Mouse (Mus musculus): ENCODE measurements at regions not wholly inside any gene's neighbourhood (a gene's known extent, or its start where the extent isn't known, plus 50 kb on each side); places are given as distances from the start of the nearest gene placed in this dataset.

DNA sequence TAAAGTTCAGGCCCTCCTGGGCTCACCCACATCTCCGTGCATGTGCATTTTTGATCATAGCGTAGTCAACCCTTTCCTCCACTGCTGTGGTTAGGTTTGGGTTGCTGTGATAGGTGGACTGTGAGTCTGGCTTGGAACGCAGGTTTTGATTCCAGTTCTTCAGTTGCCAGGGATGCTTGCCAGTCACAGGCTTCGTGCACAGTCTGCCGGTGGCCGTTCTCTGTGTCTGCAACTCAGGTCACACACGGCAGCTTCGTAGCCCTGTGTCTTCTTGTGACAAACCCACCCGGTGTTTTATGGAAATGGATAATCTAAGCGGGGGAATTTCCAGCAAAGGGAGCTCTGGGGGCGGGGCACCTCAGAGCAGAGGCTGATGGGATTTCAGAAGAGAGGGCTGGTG, 167.0 kb downstream of the Unc5cl start:
- Histone ChIP-seq H3K27ac (no peak overlapping the region), H3K36me3 (replicated peaks; ENCODE audit: control insufficient read depth, insufficient read depth, low read depth) (no peaks in the 10 kb centered on the region), H3K9ac (replicated peaks) (no peak overlapping the region), H3K4me1 (replicated peaks; ENCODE audit: control insufficient read depth in 2 of 2, insufficient read depth in 2 of 2, low read length in 1 of 2) (no peaks in the 10 kb centered on the region), H3K9me3 (ENCODE audit: control insufficient read depth, low read length) (no peaks in the 10 kb centered on the region), H3K4me3 (ENCODE audit: insufficient read depth in 1 of 2, low read depth in 2 of 2, low read length in 2 of 2) (no peak overlapping the region), H3K27me3 (ENCODE audit: control insufficient read depth, insufficient read depth, low read length) (no peaks in the 10 kb centered on the region), H3K4me2 (ENCODE audit: low read depth) (no peak overlapping the region)
- TF ChIP-seq EP300 (IDR thresholded peaks at IDR 0.05; ENCODE audit: low read depth) = no peak
- no peak for TF ChIP-seq CTCF (IDR thresholded peaks at IDR 0.05; ENCODE audit: low read depth)
- DNase-seq (ENCODE audit: low read depth in 3 of 3, low spot score in 3 of 3) (no peak), ATAC-seq (ENCODE audit: insufficient read depth) (no peak)
- 73% methylated on average over 11 of the region's 11 CpGs for WGBS (ENCODE audit: insufficient replicate concordance)

DNA sequence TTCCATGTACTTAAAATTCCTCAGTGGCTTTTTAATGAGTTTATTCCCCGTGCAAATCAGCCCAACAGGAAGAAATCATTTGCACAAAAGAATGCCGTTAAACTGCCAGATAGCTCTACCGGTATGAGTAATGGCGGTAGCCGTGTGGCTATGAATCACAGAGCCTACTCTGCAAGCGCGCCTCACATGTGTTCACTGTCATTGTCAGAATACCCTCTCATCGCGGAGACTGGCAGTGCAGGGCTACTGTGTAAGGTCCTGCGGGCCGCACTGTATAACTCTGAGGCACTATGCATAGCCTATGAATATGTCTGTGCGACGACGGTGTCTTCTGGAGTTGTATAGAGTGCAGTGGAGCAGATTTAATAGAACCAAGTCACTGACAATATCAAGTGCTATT, 170.2 kb downstream of the Unc5cl start:
- WGBS (ENCODE audit: insufficient replicate concordance) = 81% methylated on average over 14 of the region's 14 CpGs
- Histone ChIP-seq H3K4me2 (ENCODE audit: low read depth) (no peak overlapping the region), H3K9me3 (ENCODE audit: control insufficient read depth, low read length) (no peaks in the 10 kb centered on the region), H3K9ac (replicated peaks) (no peak overlapping the region), H3K4me3 (ENCODE audit: insufficient read depth in 1 of 2, low read depth in 2 of 2, low read length in 2 of 2) (no peak overlapping the region), H3K27ac (no peak overlapping the region), H3K27me3 (ENCODE audit: control insufficient read depth, insufficient read depth, low read length) (no peaks in the 10 kb centered on the region), H3K4me1 (replicated peaks; ENCODE audit: control insufficient read depth in 2 of 2, insufficient read depth in 2 of 2, low read length in 1 of 2) (no peaks in the 10 kb centered on the region), H3K36me3 (replicated peaks; ENCODE audit: control insufficient read depth, insufficient read depth, low read depth) (no peaks in the 10 kb centered on the region)
- TF ChIP-seq EP300 (IDR thresholded peaks at IDR 0.05; ENCODE audit: low read depth) (no peak), CTCF (IDR thresholded peaks at IDR 0.05; ENCODE audit: low read depth) (no peak)
- no peak for DNase-seq (ENCODE audit: low read depth in 3 of 3, low spot score in 3 of 3)
- ATAC-seq (ENCODE audit: insufficient read depth) = no peak

GRCm38 (mm10) chr17:48625971-48626370, 171.3 kb downstream of the Unc5cl start:
- no peak overlapping the region for H3K4me2 ChIP-seq (ENCODE audit: low read depth)
- DNase-seq (ENCODE audit: low read depth in 3 of 3, low spot score in 3 of 3) (no peak), ATAC-seq (ENCODE audit: insufficient read depth) (no peak)
- H3K9ac ChIP-seq (replicated peaks) = no peak overlapping the region
- no peak overlapping the region for H3K4me3 ChIP-seq (ENCODE audit: insufficient read depth in 1 of 2, low read depth in 2 of 2, low read length in 2 of 2)
- H3K9me3 ChIP-seq (ENCODE audit: control insufficient read depth, low read length) = no peaks in the 10 kb centered on the region
- TF ChIP-seq EP300 (IDR thresholded peaks at IDR 0.05; ENCODE audit: low read depth) (no peak), CTCF (IDR thresholded peaks at IDR 0.05; ENCODE audit: low read depth) (no peak)
- no peak overlapping the region for H3K27ac ChIP-seq
- H3K36me3 ChIP-seq (replicated peaks; ENCODE audit: control insufficient read depth, insufficient read depth, low read depth) = no peaks in the 10 kb centered on the region
- no peaks in the 10 kb centered on the region for H3K27me3 ChIP-seq (ENCODE audit: control insufficient read depth, insufficient read depth, low read length)
- 75% methylated on average over 6 of the region's 6 CpGs for WGBS (ENCODE audit: insufficient replicate concordance)
- H3K4me1 ChIP-seq (replicated peaks; ENCODE audit: control insufficient read depth in 2 of 2, insufficient read depth in 2 of 2, low read length in 1 of 2) = no peaks in the 10 kb centered on the region

DNA sequence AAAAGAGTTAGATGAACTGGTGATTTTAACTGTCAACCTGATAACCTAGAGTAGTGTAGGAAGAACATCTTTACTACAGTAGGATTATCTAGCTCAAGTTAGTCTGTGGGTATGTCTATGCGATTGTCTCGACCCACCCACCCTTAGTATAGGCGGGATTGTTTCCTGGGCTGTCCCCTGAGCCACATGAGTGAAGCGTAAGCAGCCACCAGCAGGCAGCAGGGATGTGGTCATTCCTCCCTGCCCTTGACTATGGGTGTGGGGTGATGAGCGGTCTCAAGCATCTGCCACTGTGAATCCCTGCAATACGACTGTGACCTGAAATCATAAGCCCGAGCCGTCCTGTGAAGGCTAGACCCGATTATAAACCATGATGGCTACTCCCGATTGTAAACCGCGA, 184.9 kb downstream of the Unc5cl start:
- Histone ChIP-seq H3K36me3 (replicated peaks; ENCODE audit: control insufficient read depth, insufficient read depth, low read depth) (no peaks in the 10 kb centered on the region), H3K27me3 (ENCODE audit: control insufficient read depth, insufficient read depth, low read length) (no peaks in the 10 kb centered on the region), H3K27ac (no peak overlapping the region), H3K9ac (replicated peaks) (no peak overlapping the region), H3K4me2 (ENCODE audit: low read depth) (no peak overlapping the region), H3K4me1 (replicated peaks; ENCODE audit: control insufficient read depth in 2 of 2, insufficient read depth in 2 of 2, low read length in 1 of 2) (no peaks in the 10 kb centered on the region), H3K4me3 (ENCODE audit: insufficient read depth in 1 of 2, low read depth in 2 of 2, low read length in 2 of 2) (no peak overlapping the region), H3K9me3 (ENCODE audit: control insufficient read depth, low read length) (no peaks in the 10 kb centered on the region)
- no peak for DNase-seq (ENCODE audit: low read depth in 3 of 3, low spot score in 3 of 3)
- 66% methylated on average over 12 of the region's 12 CpGs for WGBS (ENCODE audit: insufficient replicate concordance)
- no peak for ATAC-seq (ENCODE audit: insufficient read depth)
- TF ChIP-seq EP300 (IDR thresholded peaks at IDR 0.05; ENCODE audit: low read depth) = no peak
- no peak for TF ChIP-seq CTCF (IDR thresholded peaks at IDR 0.05; ENCODE audit: low read depth)

GRCm38 (mm10) chr17:48643533-48644019, 188.9 kb downstream of the Unc5cl start:
- WGBS (ENCODE audit: insufficient replicate concordance) = 26% methylated on average over 5 of the region's 5 CpGs
- ATAC-seq (ENCODE audit: insufficient read depth) = no peak
- Histone ChIP-seq H3K4me1 (replicated peaks; ENCODE audit: control insufficient read depth in 2 of 2, insufficient read depth in 2 of 2, low read length in 1 of 2) (no peaks in the 10 kb centered on the region), H3K4me2 (ENCODE audit: low read depth) (no peak overlapping the region), H3K27me3 (ENCODE audit: control insufficient read depth, insufficient read depth, low read length) (no peaks in the 10 kb centered on the region), H3K27ac (no peak overlapping the region), H3K9me3 (ENCODE audit: control insufficient read depth, low read length) (no peaks in the 10 kb centered on the region), H3K9ac (replicated peaks) (no peak overlapping the region), H3K4me3 (ENCODE audit: insufficient read depth in 1 of 2, low read depth in 2 of 2, low read length in 2 of 2) (no peak overlapping the region), H3K36me3 (replicated peaks; ENCODE audit: control insufficient read depth, insufficient read depth, low read depth) (no peaks in the 10 kb centered on the region)
- no peak for TF ChIP-seq CTCF (IDR thresholded peaks at IDR 0.05; ENCODE audit: low read depth)
- no peak for TF ChIP-seq EP300 (IDR thresholded peaks at IDR 0.05; ENCODE audit: low read depth)
- no peak for DNase-seq (ENCODE audit: low read depth in 3 of 3, low spot score in 3 of 3)

Measured in liver, embryonic 14.5 days (tissue).